Mouse (Mus musculus): Measurements from ENCODE around the gene Sypl2.

GRCm38 (mm10) chr3:108185460-108186097, 40.9 kb downstream of the Sypl2 start:
- TF ChIP-seq CTCF (IDR thresholded peaks at IDR 0.05; ENCODE audit: extremely low read depth, insufficient read depth, insufficient read length, insufficient replicate concordance) (no peak), POLR2A (IDR thresholded peaks at IDR 0.05; ENCODE audit: low read depth, low read length) (no peak)

Measured in spleen, adult 2 months (tissue).